Mouse (Mus musculus) granulocyte monocyte progenitor cell, adult 5-6 weeks (primary cell): ENCODE results near the gene Prap1. TPM values are rescaled to one million over a fixed set of nuclear protein-coding genes. Genes with fewer than 3 reads are reported as not detected.
A peak's percentile ranks its signal among the peaks of the same experiment; 100 is the strongest.

Experiments used
- ATAC-seq: replicated peaks from 2 replicates; pipeline ENCODE4 v1.8.0; 2016; ENCODE audit warnings: mild to moderate bottlenecking, moderate TSS enrichment, inconsistent platforms; ENCODE audit not compliant: poor library complexity, severe bottlenecking
- total RNA-seq, 2 experiments: library from RNA; stranded (forward) in 1 of 2; stranded (reverse) in 1 of 2; fragments of 200-712, 200-1000 nt in 1 of 2; fragments of >200 nt in 1 of 2; fragmentation: Nextera tagmentation in 1 of 2; gene quantifications; 2 replicates each; pipeline ENCODE4 v1.2.3; 2014 to 2017

Prap1 gene
- total RNA-seq, 2 experiments from 2014 or later = not detected

DNA sequence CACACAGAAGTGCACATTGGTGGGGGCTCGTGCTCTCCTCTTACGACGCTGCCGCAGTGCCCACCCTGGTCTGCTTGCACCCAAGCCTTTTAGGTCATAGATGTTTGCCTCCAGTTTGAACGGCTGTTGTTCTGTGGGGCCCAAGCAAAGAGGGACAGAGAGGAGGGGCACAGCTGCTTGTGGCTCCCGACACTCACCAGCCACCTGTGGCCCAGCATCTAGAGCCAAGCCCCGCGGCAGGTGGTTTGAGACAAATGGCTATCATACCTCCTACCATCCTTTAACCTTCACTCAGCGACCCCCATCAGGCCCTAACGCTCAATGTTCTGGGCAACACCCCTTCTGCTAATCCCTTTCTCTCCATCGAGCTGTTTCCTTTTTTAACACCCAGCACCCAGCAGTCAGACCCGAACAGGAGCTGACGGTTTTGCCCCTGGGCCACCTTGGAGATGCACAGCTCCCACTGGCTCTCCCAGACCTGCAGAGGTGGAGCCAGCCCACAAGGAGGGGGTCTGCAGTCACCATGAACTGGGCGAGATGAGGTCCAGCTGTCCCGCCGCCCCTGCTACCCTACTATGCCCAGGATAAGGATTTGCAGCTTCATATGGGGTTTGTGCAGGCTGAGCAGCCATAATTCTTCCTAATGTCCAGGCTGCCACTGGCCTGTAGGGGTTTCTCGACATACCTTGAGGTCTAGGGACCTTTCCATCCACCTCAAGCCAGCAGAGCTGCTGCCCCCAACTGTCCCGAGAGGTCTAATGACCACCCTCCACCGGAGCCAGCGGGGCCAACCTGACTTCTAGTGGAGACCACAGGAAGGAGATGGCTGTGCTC lies 11.6 kb upstream of the Prap1 start:
- ATAC-seq = no peak

DNA sequence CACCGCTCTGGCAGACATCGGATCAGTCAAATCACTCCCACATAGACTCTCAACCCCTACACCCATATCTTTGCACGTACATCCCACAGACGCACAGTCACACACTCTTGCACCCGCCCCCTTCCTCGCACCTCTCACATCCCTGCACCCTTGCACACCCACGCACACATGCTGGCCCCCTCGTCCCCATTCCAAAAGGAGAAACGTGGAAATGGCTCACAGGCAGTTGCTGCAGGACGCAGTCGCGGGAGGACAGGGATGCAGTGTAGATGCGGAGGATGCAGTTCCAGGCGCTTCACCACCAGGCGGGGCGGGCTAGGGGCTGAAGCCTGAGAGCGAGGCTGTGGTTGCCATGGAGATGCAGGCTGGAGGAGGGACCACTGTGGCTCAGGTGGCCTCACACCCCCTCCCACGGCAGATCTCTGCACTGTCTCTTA lies 10.9 kb upstream of the Prap1 start, which contains the start of gene Caly:
Gene Caly, minus strand, starts transcription at position 307 of the 437 bp plus-strand sequence.
- ATAC-seq = peak; percentile 63

DNA sequence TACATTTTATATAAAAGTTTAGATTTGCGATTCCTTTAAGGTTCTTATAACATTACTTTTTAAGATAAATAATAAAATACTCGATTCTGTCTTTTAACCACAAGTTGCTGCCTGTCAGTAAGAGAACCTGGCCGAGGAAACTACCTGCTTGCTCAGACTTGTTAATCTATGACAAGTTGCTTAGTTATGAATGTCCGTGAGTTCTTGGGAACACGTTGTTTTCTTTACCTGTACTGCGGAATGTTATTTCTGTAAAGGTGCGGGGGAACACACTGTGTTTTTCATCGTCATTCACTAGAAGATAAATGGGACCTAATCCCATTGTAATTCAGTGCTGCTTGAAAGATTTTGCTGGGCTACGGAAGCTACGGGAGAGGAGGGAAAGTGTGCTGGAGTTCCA lies 2.6 kb upstream of the Prap1 start:
- no peak for ATAC-seq

- no peak for ATAC-seq
Observed at GRCm38 (mm10) chr7:140094954-140095353, 1.8 kb downstream of the Prap1 start.

GRCm38 (mm10) chr7:140095556-140095955 lies 2.4 kb downstream of the Prap1 start:
- ATAC-seq = no peak

DNA sequence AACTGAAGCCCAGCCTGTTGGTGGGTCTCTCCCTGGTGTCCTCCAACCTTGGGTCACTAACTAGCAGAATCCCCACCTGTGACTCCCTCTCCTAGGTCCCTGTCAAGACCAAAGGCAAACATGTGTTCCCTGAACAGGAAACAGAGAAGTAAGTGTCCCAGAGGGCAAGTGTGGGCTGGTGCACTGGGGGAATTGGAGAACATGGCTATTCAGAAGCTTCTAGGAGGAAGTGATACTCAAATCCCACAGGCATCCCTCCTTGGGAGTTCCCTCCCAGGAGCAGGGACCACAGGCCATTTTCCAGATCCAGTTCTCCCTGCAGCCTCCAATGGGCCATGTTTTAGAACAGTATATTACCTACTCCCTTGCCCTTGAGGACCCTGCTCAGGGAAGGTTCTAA lies 2.9 kb downstream of the Prap1 start:
- peak; percentile 55 for ATAC-seq

- no peak for ATAC-seq
Observed at GRCm38 (mm10) chr7:140098466-140098865, 5.3 kb downstream of the Prap1 start.

DNA sequence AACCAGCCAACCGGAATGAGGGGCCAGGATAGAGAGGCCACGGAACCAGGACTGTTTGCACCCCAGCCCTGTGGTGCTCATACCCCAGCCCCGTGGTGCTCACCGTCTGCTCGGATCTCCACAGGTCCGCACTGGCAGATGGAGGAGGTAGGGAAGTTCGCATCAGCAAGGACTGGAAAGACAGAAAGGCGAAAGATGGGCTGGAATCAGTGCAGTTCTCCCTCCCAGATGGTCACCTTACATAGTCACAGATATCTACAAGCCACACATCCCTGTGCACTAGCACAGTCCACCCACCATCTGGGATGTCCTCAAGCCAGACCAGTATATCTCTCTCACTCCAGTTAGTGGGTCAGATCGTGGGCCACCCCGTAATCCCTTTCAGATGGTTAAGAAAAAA lies 8.3 kb downstream of the Prap1 start:
- no peak for ATAC-seq

- ATAC-seq = peak; percentile 99
Observed at GRCm38 (mm10) chr7:140101993-140102860, 9.0 kb downstream of the Prap1 start, which contains the start of gene Fuom. Gene Fuom (minus strand): TSS chr7:140102441.

GRCm38 (mm10) chr7:140104009-140104408 lies 10.8 kb downstream of the Prap1 start:
- ATAC-seq = no peak

DNA sequence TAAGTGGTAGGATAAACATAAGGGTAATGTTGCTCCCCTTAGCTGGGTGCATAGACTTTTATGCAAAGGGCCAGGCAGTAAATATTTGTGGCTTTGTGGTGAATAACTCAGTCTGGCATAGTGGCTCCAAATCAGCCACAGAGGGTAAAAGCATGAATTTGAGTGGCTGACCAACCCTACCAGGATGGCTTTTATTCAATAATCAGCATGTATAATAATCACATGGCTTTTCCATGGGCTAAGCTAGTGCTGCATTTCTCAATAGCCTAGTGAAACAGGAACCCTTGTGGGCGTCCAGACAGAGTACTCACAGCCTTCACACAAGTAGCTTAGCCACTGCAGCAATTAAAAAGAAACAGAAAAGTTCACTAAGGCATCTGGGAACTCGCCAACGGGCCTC lies 18.7 kb downstream of the Prap1 start:
- ATAC-seq = peak; percentile 34

GRCm38 (mm10) chr7:140115583-140116328 lies 22.6 kb downstream of the Prap1 start, which contains the start of gene Paox:
Gene Paox (plus strand): TSS chr7:140115799.
- ATAC-seq = peak; percentile 86

DNA sequence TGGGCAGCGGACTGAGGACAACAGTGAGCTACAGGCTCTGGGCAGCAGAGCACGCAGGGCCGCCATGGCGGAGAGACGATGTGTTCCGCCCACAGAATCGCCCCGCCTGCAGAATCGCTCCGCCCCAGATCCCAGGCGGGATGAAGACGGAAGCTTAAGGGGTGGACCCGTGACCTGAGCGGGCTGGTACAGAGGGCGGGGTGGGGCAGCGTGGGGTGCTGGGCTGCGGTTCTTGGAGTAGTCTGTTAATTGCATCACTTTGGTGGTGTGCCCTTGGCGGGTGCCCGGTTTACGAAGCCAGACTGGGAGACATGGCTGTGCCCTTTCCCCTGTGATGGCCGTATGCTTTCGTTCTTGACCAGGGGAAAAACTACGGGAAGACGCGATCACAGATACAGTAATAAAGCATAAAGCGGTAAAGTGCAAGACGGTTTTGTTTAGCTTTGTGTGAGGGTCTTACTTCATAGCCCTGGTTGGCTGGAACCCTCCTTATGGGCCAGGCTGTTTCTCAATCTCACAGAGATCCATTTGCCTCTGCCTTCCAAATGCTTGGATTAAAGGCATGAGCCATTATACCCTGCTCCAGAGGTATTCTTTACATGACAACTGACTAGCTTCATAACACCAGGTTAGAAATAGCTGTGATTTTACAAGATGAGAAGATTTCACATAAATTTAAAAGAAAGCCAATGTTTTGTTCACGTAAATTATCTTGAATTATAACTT lies 23.3 kb downstream of the Prap1 start, which contains the start of gene Echs1:
Gene Echs1, minus strand, starts transcription at position 148 of the 726 bp plus-strand sequence.
- peak; percentile 86 for ATAC-seq

GRCm38 (mm10) chr7:140120484-140120883 lies 27.3 kb downstream of the Prap1 start:
- no peak for ATAC-seq

GRCm38 (mm10) chr7:140121338-140121910 lies 28.2 kb downstream of the Prap1 start:
- no peak for ATAC-seq

- no peak for ATAC-seq
Observed at GRCm38 (mm10) chr7:140122765-140123164, 29.6 kb downstream of the Prap1 start.

DNA sequence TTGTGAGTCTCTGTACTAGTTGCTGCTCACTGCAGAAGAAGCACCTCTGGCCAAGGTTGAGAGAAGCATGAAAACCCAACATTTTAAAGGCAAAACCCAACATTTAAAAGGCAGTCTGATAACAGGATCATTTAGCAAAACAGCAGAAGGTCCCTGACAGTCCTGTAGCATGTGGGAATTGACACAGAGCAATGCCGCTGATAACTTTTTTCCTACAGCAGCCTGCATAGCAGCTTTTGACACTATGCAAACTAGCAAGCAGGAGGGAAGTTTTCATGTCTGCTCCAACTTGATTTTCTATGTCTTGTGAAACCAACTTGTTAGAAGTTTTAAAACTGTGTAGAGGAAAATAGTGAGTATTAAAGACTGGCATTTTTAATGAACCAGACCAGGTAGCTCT lies 31.2 kb downstream of the Prap1 start:
- no peak for ATAC-seq

DNA sequence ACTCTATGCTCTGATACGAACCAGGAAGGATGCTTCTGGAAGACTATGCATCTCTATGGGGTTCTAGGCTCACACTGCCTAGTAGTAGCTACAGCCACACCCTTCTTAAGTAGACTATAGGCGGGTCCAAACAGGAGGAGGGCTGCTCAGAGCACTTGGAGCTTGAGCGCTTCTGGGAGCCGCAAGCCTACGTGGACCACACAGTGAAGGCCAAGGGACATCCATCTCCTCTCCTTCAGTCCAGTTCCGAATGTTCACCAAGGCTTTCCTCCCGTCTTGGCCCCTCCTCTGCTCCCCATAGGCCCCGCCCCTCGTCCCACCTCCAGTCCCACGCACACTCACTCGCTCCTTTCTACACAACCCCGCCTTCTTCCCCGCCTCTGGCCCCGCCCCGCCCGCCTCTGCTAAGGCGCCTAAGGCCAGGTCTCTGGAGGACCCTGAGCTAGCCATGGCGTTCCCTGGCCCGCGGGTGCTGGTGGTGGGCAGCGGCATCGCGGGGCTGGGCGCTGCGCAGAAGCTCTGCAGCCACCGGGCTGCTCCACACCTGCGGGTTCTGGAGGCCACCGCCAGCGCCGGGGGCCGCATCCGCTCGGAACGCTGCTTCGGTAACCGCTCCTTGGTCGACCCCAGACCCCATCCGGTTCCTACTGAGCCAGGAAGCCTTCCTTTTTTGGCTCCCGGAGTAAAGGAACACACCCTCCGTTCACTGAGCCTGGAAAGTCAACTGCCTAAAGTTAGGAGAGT lies 32.3 kb downstream of the Prap1 start:
- peak; percentile 91 for ATAC-seq

GRCm38 (mm10) chr7:140126022-140126350 lies 32.8 kb downstream of the Prap1 start:
- no peak for ATAC-seq
